Mouse (Mus musculus) kidney, postnatal 0 days (tissue): ENCODE measurements at regions not wholly inside any gene's neighbourhood (a gene's known extent, or its start where the extent isn't known, plus 50 kb on each side); places are given as distances from the start of the nearest gene placed in this dataset.

Experiments
- ATAC-seq: fragments of 200-750 bp; cut with Nextera tagmentation; replicated peaks from 2 replicates; pipeline ENCODE4 v1.8.0; 2017; ENCODE audit warnings: low read depth, moderate number of reproducible peaks, moderate TSS enrichment, moderate library complexity; ENCODE audit not compliant: low FRiP score
- DNase-seq: peaks from one replicate; pipeline ENCODE4 v3.0.0-alpha.2; 2016; ENCODE audit warnings: low spot score
- H3K27ac ChIP-seq: fragments of 300-500 bp; sonication (generic); 2 replicates; pipeline ENCODE4 v1.5.1; 2014; ENCODE audit warnings: mild to moderate bottlenecking
- H3K27me3 ChIP-seq: fragments of 300-500 bp; sonication (generic); 2 replicates; pipeline ENCODE4 v1.6.1; 2014; ENCODE audit warnings: low read length, mixed read lengths; ENCODE audit not compliant: insufficient read depth
- H3K36me3 ChIP-seq: fragments of 300-500 bp; sonication (generic); 2 replicates; pipeline ENCODE4 v1.6.1; 2014; ENCODE audit warnings: low read length, mixed read lengths; ENCODE audit not compliant: insufficient read depth
- H3K4me1 ChIP-seq: fragments of 300-500 bp; sonication (generic); replicated peaks from 2 replicates; pipeline ENCODE4 v1.6.1; 2014; ENCODE audit warnings: antibody characterized with exemption, low read length, mixed read lengths; ENCODE audit not compliant: insufficient read depth
- H3K4me2 ChIP-seq: fragments of 300-500 bp; sonication (generic); 2 replicates; pipeline ENCODE4 v1.6.1; 2014; ENCODE audit warnings: mild to moderate bottlenecking, low read length, moderate library complexity, mixed read lengths
- H3K4me3 ChIP-seq: fragments of 300-500 bp; sonication (generic); replicated peaks from 2 replicates; pipeline ENCODE4 v1.5.1; 2014; ENCODE audit warnings: low read depth, low read length
- H3K9ac ChIP-seq: fragments of 300-500 bp; sonication (generic); 2 replicates; pipeline ENCODE4 v1.6.1; 2014; ENCODE audit warnings: low read depth, low read length
- H3K9me3 ChIP-seq: fragments of 300-500 bp; sonication (generic); replicated peaks from 2 replicates; pipeline ENCODE4 v1.6.1; 2016; ENCODE audit warnings: low read length, inconsistent platforms, mixed read lengths
- CTCF ChIP-seq: IDR thresholded peaks from 2 replicates; pipeline ENCODE4 v1.5.1; 2016; ENCODE audit warnings: antibody characterized with exemption, low read depth, mild to moderate bottlenecking, moderate library complexity
- WGBS: fragments of 180-500 bp; shearing (Covaris S2); extraction: QIAGEN DNeasy Blood & Tissue Kit; methylation state at CpG from one replicate; pipeline ENCODE4 v1.1.7; 2014; 5-methylcytosine and 5-hydroxymethylcytosine counted together

- no peak for TF ChIP-seq CTCF
- no peaks in the 10 kb centered on the region for H3K27me3 ChIP-seq
- H3K4me2 ChIP-seq, result no peak overlapping the region
- WGBS, result 82% methylated on average over 7 of the region's 7 CpGs
- ATAC-seq (no peak), DNase-seq (no peak)
- H3K4me1 ChIP-seq, result no peaks in the 10 kb centered on the region
- H3K9ac ChIP-seq, result no peak overlapping the region
- H3K9me3 ChIP-seq, result no peaks in the 10 kb centered on the region
- no peak overlapping the region for H3K4me3 ChIP-seq
- no peaks in the 10 kb centered on the region for H3K36me3 ChIP-seq
- H3K27ac ChIP-seq, result no peak overlapping the region
These were observed 96.7 kb upstream of the Kitl start for GRCm38 (mm10) chr10:99918567-99919320.

GRCm38 (mm10) chr10:99913846-99914187, 101.6 kb upstream of the Kitl start:
- Histone ChIP-seq H3K4me3 (peak overlapping the region; percentile 50), H3K9ac (no peak overlapping the region), H3K36me3 (no peaks in the 10 kb centered on the region), H3K27me3 (no peaks in the 10 kb centered on the region), H3K27ac (no peak overlapping the region), H3K4me1 (no peaks in the 10 kb centered on the region), H3K4me2 (peak overlapping the region; percentile 72), H3K9me3 (no peaks in the 10 kb centered on the region)
- WGBS, result 51% methylated on average over 4 of the region's 4 CpGs
- no peak for DNase-seq
- no peak for TF ChIP-seq CTCF
- no peak for ATAC-seq

GRCm38 (mm10) chr10:99913001-99913845, 102.2 kb upstream of the Kitl start:
- no peak for ATAC-seq
- H3K27ac ChIP-seq, result peak overlapping the region; percentile 42; the same call in 1 of the 2 replicates
- no peaks in the 10 kb centered on the region for H3K27me3 ChIP-seq
- H3K4me2 ChIP-seq, result peak overlapping the region; percentile 72
- H3K4me1 ChIP-seq, result no peaks in the 10 kb centered on the region
- H3K9me3 ChIP-seq, result no peaks in the 10 kb centered on the region
- H3K4me3 ChIP-seq, result peak overlapping the region; percentile 50
- 5% methylated on average over 20 of the region's 20 CpGs for WGBS
- peak overlapping the region; percentile 53 for H3K9ac ChIP-seq
- TF ChIP-seq CTCF, result no peak
- H3K36me3 ChIP-seq, result no peaks in the 10 kb centered on the region
- DNase-seq, result peak; percentile 47

- ATAC-seq (no peak), DNase-seq (no peak)
- Histone ChIP-seq H3K4me3 (no peak overlapping the region), H3K9me3 (no peaks in the 10 kb centered on the region), H3K27me3 (no peaks in the 10 kb centered on the region), H3K27ac (no peak overlapping the region), H3K36me3 (no peaks in the 10 kb centered on the region), H3K4me2 (no peak overlapping the region), H3K9ac (no peak overlapping the region), H3K4me1 (no peaks in the 10 kb centered on the region)
- TF ChIP-seq CTCF, result no peak
- WGBS, result 69% methylated on average over 4 of the region's 4 CpGs
These were observed 105.3 kb upstream of the Kitl start for GRCm38 (mm10) chr10:99910011-99910723.

GRCm38 (mm10) chr10:99908044-99908443, 107.4 kb upstream of the Kitl start:
- H3K9ac ChIP-seq, result no peak overlapping the region
- no peak overlapping the region for H3K4me2 ChIP-seq
- ATAC-seq (no peak), DNase-seq (no peak)
- no peak overlapping the region for H3K4me3 ChIP-seq
- H3K4me1 ChIP-seq, result no peaks in the 10 kb centered on the region
- WGBS, result 85% methylated on average over 4 of the region's 4 CpGs
- H3K9me3 ChIP-seq, result no peaks in the 10 kb centered on the region
- no peaks in the 10 kb centered on the region for H3K36me3 ChIP-seq
- H3K27me3 ChIP-seq, result no peaks in the 10 kb centered on the region
- H3K27ac ChIP-seq, result no peak overlapping the region
- no peak for TF ChIP-seq CTCF

- WGBS, result 72% methylated on average over 6 of the region's 6 CpGs
- ATAC-seq, result no peak
- no peak for TF ChIP-seq CTCF
These were observed 108.5 kb upstream of the Kitl start for GRCm38 (mm10) chr10:99906778-99907435.

More at GRCm38 (mm10) chr10:99906778-99907435, 108.5 kb upstream of the Kitl start:
- no peak overlapping the region for H3K4me3 ChIP-seq
- no peak for DNase-seq
- H3K4me2 ChIP-seq, result no peak overlapping the region
- no peaks in the 10 kb centered on the region for H3K27me3 ChIP-seq
- no peaks in the 10 kb centered on the region for H3K9me3 ChIP-seq
- no peaks in the 10 kb centered on the region for H3K4me1 ChIP-seq
- no peaks in the 10 kb centered on the region for H3K36me3 ChIP-seq
- no peak overlapping the region for H3K27ac ChIP-seq
- H3K9ac ChIP-seq, result no peak overlapping the region
